7 mouse cellular contexts compared by ENCODE assay signal in genomic region chr4:45409270-45409669, GRCm38 (mm10). TPM values are rescaled to one million over a fixed set of nuclear protein-coding genes. Genes with fewer than 3 reads are reported as not detected.
DNase-seq lines count a peak whose midpoint lies in the region; ATAC-seq and TF ChIP-seq lines count a peak whose summit lies in the region.

No protein-coding gene starts in this region.

- peak overlapping the region; percentile 80 for H3K4me2 ChIP-seq in hindbrain, embryonic 13.5 days

- peak; percentile 78 for DNase-seq in T-cell, adult 2 months (ENCODE audit: low spot score)
- DNase-seq in cerebellum, adult 9-10 months, result peak; percentile 67
- peak; percentile 67 for DNase-seq in forelimb bud, embryonic 11.5 days (ENCODE audit: low read depth, low spot score)
- DNase-seq in left cerebral cortex, adult 2 months (ENCODE audit: extremely low spot score in 1 of 2, low spot score in 2 of 2), result peak; percentile 45 to 46
- DNase-seq in skeletal muscle tissue, adult 2 months (ENCODE audit: low read depth, low spot score), result peak; percentile 73

- intact Hi-C loops in left cerebral cortex, adult 2 months (cut with DNase I), result loop anchor here (2.0 to 5.0 kb wide), 3 partner anchors 67 to 564 kb away; partner anchors contain the start of genes Dcaf10, Exosc3 and Polr1e

- H3K27ac ChIP-seq in hindbrain, embryonic 13.5 days, result peak overlapping the region; percentile 96
- H3K27ac ChIP-seq in left cerebral cortex, adult 2 months, result peak overlapping the region; percentile 95

- 1% methylated on average over 10 of the region's 10 CpGs for WGBS in hindbrain, embryonic 13.5 days

- peaks cover 8% of the 10 kb centered on the region; the same call in 1 of the 2 replicates for H3K27me3 ChIP-seq in hindbrain, embryonic 13.5 days
- H3K27me3 ChIP-seq in megakaryocyte, embryonic 14.5 days (replicated peaks), result peaks cover 14% of the 10 kb centered on the region

- no peaks in the 10 kb centered on the region for H3K9me3 ChIP-seq in hindbrain, embryonic 13.5 days
- H3K9me3 ChIP-seq in megakaryocyte, embryonic 14.5 days, result no peaks in the 10 kb centered on the region

- peak; percentile 19 for TF ChIP-seq CTCF in left cerebral cortex, adult 2 months (IDR thresholded peaks at IDR 0.05)

- H3K4me1 ChIP-seq in hindbrain, embryonic 13.5 days (replicated peaks), result peaks cover 34% of the 10 kb centered on the region
- peaks cover 37% of the 10 kb centered on the region for H3K4me1 ChIP-seq in megakaryocyte, embryonic 14.5 days

- ATAC-seq in hindbrain, embryonic 13.5 days (ENCODE audit: low FRiP score), result peak; percentile 57

- peak overlapping the region; percentile 94 for H3K4me3 ChIP-seq in hindbrain, embryonic 13.5 days
- peak overlapping the region; percentile 98 for H3K4me3 ChIP-seq in left cerebral cortex, adult 2 months
- peak overlapping the region; percentile 95 for H3K4me3 ChIP-seq in megakaryocyte, embryonic 14.5 days (replicated peaks)

- H3K9ac ChIP-seq in hindbrain, embryonic 13.5 days, result peak overlapping the region; percentile 97

- H3K36me3 ChIP-seq in hindbrain, embryonic 13.5 days, result peaks cover 3% of the 10 kb centered on the region
- peaks cover 11% of the 10 kb centered on the region for H3K36me3 ChIP-seq in megakaryocyte, embryonic 14.5 days (replicated peaks; ENCODE audit: low read length)

RNA-seq across cellular contexts. Expression of gene Slc25a51, which starts 0.7 kb away (rescaled TPM):
- 71.2 and 74.8 TPM in 2 replicates for polyA plus RNA-seq in hindbrain, embryonic 13.5 days (2015; fragmentation: Nextera tagmentation; extraction: Ambion mirVana)
- total RNA-seq in left cerebral cortex, adult 2 months (2021), result 100 to 1,000 TPM; 115 to 122 TPM
- 8.3 and 8.6 TPM in 2 replicates for polyA plus RNA-seq in megakaryocyte, embryonic 14.5 days (2012; ENCODE audit: insufficient read depth, low replicate concordance)

Comparison
In these comparisons a context has a peak if more than half of its experiments do, and no peak if none do; other contexts are left out.
1. Peak in every context shown above with its lines: DNase-seq, ATAC-seq, H3K4me3 ChIP-seq and H3K27ac ChIP-seq.